Mouse (Mus musculus) forebrain, embryonic 16.5 days (tissue): Measurements from ENCODE around the gene Izumo2. TPM values are rescaled to one million over a fixed set of nuclear protein-coding genes. Genes with fewer than 3 reads are reported as not detected.
"Not testable (repeated sequence)": the region's sequence is repeated elsewhere in the genome, so short reads cannot be mapped to it uniquely, and the experiment has no call there.

Source experiments
- ATAC-seq: fragments of 200-750 bp; cut with Nextera tagmentation; 2 replicates; pipeline ENCODE4 v1.8.0; 2017; ENCODE audit warnings: mild to moderate bottlenecking, moderate library complexity
- H3K27ac ChIP-seq: fragments of 300-500 bp; sonication (generic); 2 replicates; pipeline ENCODE4 v1.5.1; 2014; ENCODE audit warnings: low read length, control low read depth
- H3K27me3 ChIP-seq: fragments of 300-500 bp; sonication (generic); replicated peaks from 2 replicates; pipeline ENCODE4 v1.6.1; 2014; ENCODE audit warnings: low read length; ENCODE audit not compliant: control insufficient read depth, insufficient read depth
- H3K36me3 ChIP-seq: fragments of 300-500 bp; sonication (generic); 2 replicates; pipeline ENCODE4 v1.6.1; 2014; ENCODE audit not compliant: control insufficient read depth, insufficient read depth
- H3K4me1 ChIP-seq: fragments of 300-500 bp; sonication (generic); replicated peaks from 2 replicates; pipeline ENCODE4 v1.6.1; 2014; ENCODE audit warnings: low read length; ENCODE audit not compliant: control insufficient read depth, insufficient read depth
- H3K4me2 ChIP-seq: fragments of 300-500 bp; sonication (generic); 2 replicates; pipeline ENCODE4 v1.6.1; 2014; ENCODE audit warnings: mild to moderate bottlenecking, low read length, control low read depth
- H3K4me3 ChIP-seq: fragments of 300-500 bp; sonication (generic); replicated peaks from 2 replicates; pipeline ENCODE4 v1.5.1; 2014; ENCODE audit warnings: mild to moderate bottlenecking, low read length, control low read depth
- H3K9ac ChIP-seq: fragments of 300-500 bp; sonication (generic); replicated peaks from 2 replicates; pipeline ENCODE4 v1.6.1; 2014; ENCODE audit warnings: low read depth, low read length, control low read depth
- H3K9me3 ChIP-seq: fragments of 300-500 bp; sonication (generic); 2 replicates; pipeline ENCODE4 v1.6.1; 2016; ENCODE audit warnings: low read length; ENCODE audit not compliant: control insufficient read depth
- WGBS: fragments of 180-500 bp; shearing (Covaris S2); extraction: QIAGEN DNeasy Blood & Tissue Kit; methylation state at CpG from one replicate; pipeline ENCODE4 v1.1.7; 2014; 5-methylcytosine and 5-hydroxymethylcytosine counted together
- polyA plus RNA-seq: library from polyadenylated mRNA; unstranded; fragments of >200 nt; fragmentation: Nextera tagmentation; extraction: Ambion mirVana; gene quantifications from 2 replicates; pipeline ENCODE4 v1.2.1, GENCODE M21; 2015

Izumo2 gene
- polyA plus RNA-seq, 1 experiment from 2014 or later, result not detected

- no peaks in the 10 kb centered on the region for H3K4me1 ChIP-seq
- no peak overlapping the region for H3K4me2 ChIP-seq
- no peaks in the 10 kb centered on the region for H3K9me3 ChIP-seq
- no peak for ATAC-seq
- H3K36me3 ChIP-seq, result no peaks in the 10 kb centered on the region
- H3K9ac ChIP-seq, result no peak overlapping the region
- H3K27ac ChIP-seq, result no peak overlapping the region
- H3K4me3 ChIP-seq, result no peak overlapping the region
- 86% methylated on average over 9 of the region's 9 CpGs for WGBS
- H3K27me3 ChIP-seq, result no peaks in the 10 kb centered on the region
These were observed 25.2 kb downstream of the Izumo2 start for GRCm38 (mm10) chr7:44733723-44734122.

GRCm38 (mm10) chr7:44741361-44741760 is 32.8 kb downstream of the Izumo2 start:
- Histone ChIP-seq H3K4me2 (no peak overlapping the region), H3K27ac (no peak overlapping the region), H3K9me3 (no peaks in the 10 kb centered on the region), H3K9ac (no peak overlapping the region), H3K27me3 (no peaks in the 10 kb centered on the region), H3K4me3 (no peak overlapping the region), H3K36me3 (no peaks in the 10 kb centered on the region), H3K4me1 (peaks cover 5% of the 10 kb centered on the region; the same call in 1 of the 2 replicates)
- WGBS, result 88% methylated on average over 8 of the region's 8 CpGs
- ATAC-seq, result no peak

- H3K27ac ChIP-seq, result no peak overlapping the region; the same call in 1 of the 2 replicates
These were observed 35.7 kb downstream of the Izumo2 start for GRCm38 (mm10) chr7:44744270-44744669.

GRCm38 (mm10) chr7:44745076-44745475 is 36.5 kb downstream of the Izumo2 start:
- Histone ChIP-seq H3K4me1 (peaks cover 12% of the 10 kb centered on the region), H3K9ac (peak overlapping the region; percentile 61), H3K4me2 (peak overlapping the region; percentile 77), H3K27me3 (no peaks in the 10 kb centered on the region), H3K27ac (peak overlapping the region; percentile 17; the same call in 1 of the 2 replicates), H3K4me3 (peak overlapping the region; percentile 53), H3K9me3 (no peaks in the 10 kb centered on the region), H3K36me3 (no peaks in the 10 kb centered on the region)
- WGBS, result under 1% methylated on average over 18 of the region's 18 CpGs
- peak; percentile 75 for ATAC-seq

More at GRCm38 (mm10) chr7:44744270-44744669, 35.7 kb downstream of the Izumo2 start:
- 19% methylated on average over 9 of the region's 9 CpGs for WGBS
- peak overlapping the region; percentile 53; the same call in 1 of the 2 replicates for H3K4me3 ChIP-seq
- ATAC-seq, result no peak
- H3K36me3 ChIP-seq, result no peaks in the 10 kb centered on the region
- H3K4me1 ChIP-seq, result peaks cover 12% of the 10 kb centered on the region
- H3K9ac ChIP-seq, result peak overlapping the region; percentile 61
- H3K4me2 ChIP-seq, result peak overlapping the region; percentile 77
- H3K9me3 ChIP-seq, result no peaks in the 10 kb centered on the region
- H3K27me3 ChIP-seq, result no peaks in the 10 kb centered on the region

- H3K4me3 ChIP-seq, result no peak overlapping the region
- no peak overlapping the region for H3K4me2 ChIP-seq
- H3K27ac ChIP-seq, result no peak overlapping the region
- no peaks in the 10 kb centered on the region for H3K9me3 ChIP-seq
- ATAC-seq, result no peak
- WGBS, result 62% methylated on average over 4 of the region's 4 CpGs
- peaks cover 12% of the 10 kb centered on the region for H3K4me1 ChIP-seq
- no peaks in the 10 kb centered on the region for H3K36me3 ChIP-seq
- no peaks in the 10 kb centered on the region for H3K27me3 ChIP-seq
- no peak overlapping the region for H3K9ac ChIP-seq
These were observed 38.6 kb downstream of the Izumo2 start for GRCm38 (mm10) chr7:44747115-44747514.

- peaks cover 12% of the 10 kb centered on the region for H3K4me1 ChIP-seq
- H3K36me3 ChIP-seq, result peaks cover 3% of the 10 kb centered on the region; the same call in 1 of the 2 replicates
- H3K27me3 ChIP-seq, result no peaks in the 10 kb centered on the region
- ATAC-seq, result peak; percentile 98
- H3K9ac ChIP-seq, result peak within 1 kb of the TSS; percentile 63
- no peaks in the 10 kb centered on the region for H3K9me3 ChIP-seq
- H3K4me3 ChIP-seq, result peak within 1 kb of the TSS; percentile 63
- H3K27ac ChIP-seq, result peak within 1 kb of the TSS; percentile 85
- peak within 1 kb of the TSS; percentile 63 for H3K4me2 ChIP-seq
- under 1% methylated on average over 44 of the region's 44 CpGs for WGBS
These were observed 39.8 kb downstream of the Izumo2 start, which contains the start of gene Vrk3 for GRCm38 (mm10) chr7:44748101-44749044. Gene Vrk3 (plus strand): TSS chr7:44748413.

GRCm38 (mm10) chr7:44750950-44751349 is 42.4 kb downstream of the Izumo2 start, which contains the start of gene Zfp473:
Gene Zfp473 (minus strand): TSS chr7:44751050.
- not testable (repeated sequence) for H3K9me3 ChIP-seq, H3K9ac ChIP-seq, H3K4me3 ChIP-seq, H3K4me1 ChIP-seq, ATAC-seq, H3K27me3 ChIP-seq, H3K4me2 ChIP-seq, H3K27ac ChIP-seq
- peaks cover 10% of the 10 kb centered on the region; the same call in 1 of the 2 replicates for H3K36me3 ChIP-seq
- 92% methylated on average over 1 of the region's 1 CpGs for WGBS

- H3K27me3 ChIP-seq, result no peaks in the 10 kb centered on the region
- H3K9me3 ChIP-seq, result no peaks in the 10 kb centered on the region
- no peak overlapping the region for H3K27ac ChIP-seq
- 85% methylated on average over 2 of the region's 2 CpGs for WGBS
- H3K4me3 ChIP-seq, result no peak overlapping the region
- no peak overlapping the region for H3K9ac ChIP-seq
- no peak for ATAC-seq
- H3K36me3 ChIP-seq, result peaks cover 15% of the 10 kb centered on the region
- H3K4me1 ChIP-seq, result no peaks in the 10 kb centered on the region
- H3K4me2 ChIP-seq, result no peak overlapping the region
These were observed 48.6 kb downstream of the Izumo2 start for GRCm38 (mm10) chr7:44757164-44757563.

- ATAC-seq, result no peak
- no peak overlapping the region for H3K4me3 ChIP-seq
- no peaks in the 10 kb centered on the region for H3K9me3 ChIP-seq
- H3K4me1 ChIP-seq, result no peaks in the 10 kb centered on the region
- H3K4me2 ChIP-seq, result no peak overlapping the region
- no peak overlapping the region for H3K9ac ChIP-seq
- no peaks in the 10 kb centered on the region for H3K27me3 ChIP-seq
- H3K36me3 ChIP-seq, result peaks cover 11% of the 10 kb centered on the region
- no peak overlapping the region for H3K27ac ChIP-seq
These were observed 51.8 kb downstream of the Izumo2 start for GRCm38 (mm10) chr7:44760366-44760765.
